Mouse (Mus musculus): Measurements from ENCODE around the gene Necap1.

GRCm38 (mm10) chr6:122889599-122889998 is 15.3 kb downstream of the Necap1 start:
- TF ChIP-seq POLR2A (IDR thresholded peaks at IDR 0.05; ENCODE audit: low read depth, low read length) (no peak), CTCF (IDR thresholded peaks at IDR 0.05; ENCODE audit: extremely low read depth, insufficient read length, insufficient replicate concordance, low read depth, low read length) (no peak)
